Mouse (Mus musculus): ENCODE measurements at regions not wholly inside any gene's neighbourhood (a gene's known extent, or its start where the extent isn't known, plus 50 kb on each side); places are given as distances from the start of the nearest gene placed in this dataset.

DNA sequence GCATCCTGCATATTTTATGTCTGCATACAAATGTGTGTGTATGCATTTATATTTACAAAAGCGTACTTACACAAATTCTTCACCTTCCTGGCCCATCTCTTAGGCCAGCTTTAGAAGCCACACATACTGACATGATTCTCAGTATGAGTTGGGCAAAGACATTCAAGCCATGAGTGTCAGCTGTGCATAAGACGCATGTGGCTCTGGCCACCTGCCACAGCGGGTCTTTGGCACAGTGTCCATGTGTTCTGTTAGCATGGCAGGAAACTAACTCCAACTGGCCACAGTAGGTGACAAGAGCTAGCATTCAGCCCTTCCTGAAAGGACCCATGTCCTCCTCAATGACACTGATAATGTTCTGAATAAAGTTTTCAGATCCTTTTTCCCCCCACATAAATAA lies 49.8 kb upstream of the Mbnl2 start:
- no peak for DNase-seq
- TF ChIP-seq CTCF (IDR thresholded peaks at IDR 0.05; ENCODE audit: borderline replicate concordance, control insufficient read depth, extremely low read depth, insufficient read depth, low read length, poor library complexity) (no peak), POLR2A (IDR thresholded peaks at IDR 0.05; ENCODE audit: control insufficient read depth, extremely low read depth, insufficient read depth, low read length, poor library complexity) (no peak)
- no peak overlapping the region for H3K27ac ChIP-seq (ENCODE audit: control insufficient read depth, insufficient read depth, low read length)
- no peak overlapping the region for H3K4me3 ChIP-seq (ENCODE audit: control insufficient read depth, insufficient read depth, low read length)
- no peaks in the 10 kb centered on the region for H3K36me3 ChIP-seq (ENCODE audit: control insufficient read depth, insufficient read depth, low read length)
- H3K4me1 ChIP-seq (replicated peaks; ENCODE audit: control insufficient read depth, insufficient read depth, low read length) = no peaks in the 10 kb centered on the region
- H3K27me3 ChIP-seq (ENCODE audit: control insufficient read depth, insufficient read depth, low read length) = no peaks in the 10 kb centered on the region
- whole genome bisulfite sequencing = 95% methylated on average over 3 of the region's 3 CpGs

Measured in thymus, adult 2 months (tissue).